Mouse (Mus musculus) kidney, postnatal 10 days (tissue): ENCODE measurements around the gene Ttc1.

Experiments
- DNase-seq: peaks from one replicate; pipeline ENCODE4 v3.0.0; 2021; ENCODE audit warnings: mixed read lengths

The Ttc1 gene

GRCm38 (mm10) chr11:43703552-43703951 lies 44.3 kb downstream of the Ttc1 start:
- DNase-seq, result no peak

- DNase-seq, result no peak
Measured at GRCm38 (mm10) chr11:43700291-43700690, 47.5 kb downstream of the Ttc1 start.

- DNase-seq, result no peak
Measured at GRCm38 (mm10) chr11:43698621-43699020, 49.2 kb downstream of the Ttc1 start.

GRCm38 (mm10) chr11:43696623-43697022 lies 51.2 kb downstream of the Ttc1 start:
- DNase-seq, result no peak

- no peak for DNase-seq
Measured at GRCm38 (mm10) chr11:43688850-43689249, 59.0 kb downstream of the Ttc1 start.

GRCm38 (mm10) chr11:43682415-43683217 lies 65.2 kb downstream of the Ttc1 start:
- peak; percentile 75 for DNase-seq

- peak; percentile 100 for DNase-seq
Measured at GRCm38 (mm10) chr11:43681472-43682414, 66.1 kb downstream of the Ttc1 start, which contains the start of gene Pwwp2a. TSS of gene Pwwp2a (plus strand) at chr11:43681998.
